Mouse (Mus musculus) induced T-regulatory cell, adult 2 months (primary cell): ENCODE data around the gene Hunk.

Experiments
- DNase-seq: peaks from one replicate; pipeline ENCODE4 v3.0.0-alpha.2; 2012; ENCODE audit warnings: low read depth

Hunk gene

GRCm38 (mm10) chr16:90505680-90506079 is 119.9 kb downstream of the Hunk start:
- no peak for DNase-seq

GRCm38 (mm10) chr16:90511551-90512296 is 125.9 kb downstream of the Hunk start:
- no peak for DNase-seq

GRCm38 (mm10) chr16:90517041-90517440 is 131.2 kb downstream of the Hunk start:
- DNase-seq, result no peak

GRCm38 (mm10) chr16:90518232-90518631 is 132.4 kb downstream of the Hunk start:
- no peak for DNase-seq

GRCm38 (mm10) chr16:90518732-90519295 is 133.0 kb downstream of the Hunk start:
- no peak for DNase-seq

GRCm38 (mm10) chr16:90521191-90521950 is 135.6 kb downstream of the Hunk start:
- no peak for DNase-seq

- DNase-seq, result no peak
These were observed 136.1 kb downstream of the Hunk start for GRCm38 (mm10) chr16:90521951-90522255.

GRCm38 (mm10) chr16:90522575-90522974 is 136.8 kb downstream of the Hunk start:
- DNase-seq, result no peak

- DNase-seq, result no peak
These were observed 137.6 kb downstream of the Hunk start for GRCm38 (mm10) chr16:90523373-90523772.

GRCm38 (mm10) chr16:90523894-90524293 is 138.1 kb downstream of the Hunk start:
- DNase-seq, result no peak

GRCm38 (mm10) chr16:90524393-90524792 is 138.6 kb downstream of the Hunk start:
- DNase-seq, result no peak

- DNase-seq, result no peak
These were observed 147.4 kb downstream of the Hunk start for GRCm38 (mm10) chr16:90533119-90533673.

- no peak for DNase-seq
These were observed 148.8 kb downstream of the Hunk start for GRCm38 (mm10) chr16:90534591-90534990.

- no peak for DNase-seq
These were observed 153.1 kb downstream of the Hunk start for GRCm38 (mm10) chr16:90538926-90539325.

- DNase-seq, result no peak
These were observed 155.4 kb downstream of the Hunk start for GRCm38 (mm10) chr16:90541191-90541590.

- no peak for DNase-seq
These were observed 156.6 kb downstream of the Hunk start for GRCm38 (mm10) chr16:90542383-90542782.

GRCm38 (mm10) chr16:90544175-90544574 is 158.4 kb downstream of the Hunk start:
- no peak for DNase-seq

GRCm38 (mm10) chr16:90545509-90545908 is 159.7 kb downstream of the Hunk start:
- DNase-seq, result no peak

- DNase-seq, result no peak
These were observed 160.8 kb downstream of the Hunk start for GRCm38 (mm10) chr16:90546591-90546990.

- no peak for DNase-seq
These were observed 162.2 kb downstream of the Hunk start for GRCm38 (mm10) chr16:90547996-90548395.
